Mouse (Mus musculus) limb, embryonic 15.5 days (tissue): ENCODE results near the gene Hoxa11. TPM values are rescaled to one million over a fixed set of nuclear protein-coding genes. Genes with fewer than 3 reads are reported as not detected.
A peak's percentile ranks its signal among the peaks of the same experiment; 100 is the strongest.

Experiments used
- ATAC-seq: fragments of 200-750 bp; cut with Nextera tagmentation; 2 replicates; pipeline ENCODE4 v1.8.0; 2017; ENCODE audit warnings: low read depth, moderate TSS enrichment; ENCODE audit not compliant: insufficient number of reproducible peaks, low FRiP score, low TSS enrichment
- H3K27ac ChIP-seq: fragments of 300-500 bp; sonication (generic); 2 replicates; pipeline ENCODE4 v1.5.1; 2015; ENCODE audit warnings: moderate library complexity, mild to moderate bottlenecking, inconsistent platforms
- H3K27me3 ChIP-seq: fragments of 300-500 bp; sonication (generic); 2 replicates; pipeline ENCODE4 v1.6.1; 2015; ENCODE audit warnings: inconsistent platforms
- H3K36me3 ChIP-seq: fragments of 300-500 bp; sonication (generic); 2 replicates; pipeline ENCODE4 v1.6.1; 2015; ENCODE audit warnings: inconsistent platforms
- H3K4me1 ChIP-seq: fragments of 300-500 bp; sonication (generic); 2 replicates; pipeline ENCODE4 v1.6.1; 2015; ENCODE audit warnings: inconsistent platforms
- H3K4me2 ChIP-seq: fragments of 300-500 bp; sonication (generic); 2 replicates; pipeline ENCODE4 v1.6.1; 2015; ENCODE audit warnings: mild to moderate bottlenecking, inconsistent platforms
- H3K4me3 ChIP-seq: fragments of 300-500 bp; sonication (generic); 2 replicates; pipeline ENCODE4 v1.5.1; 2015; ENCODE audit warnings: mild to moderate bottlenecking, inconsistent platforms
- H3K9ac ChIP-seq: fragments of 300-500 bp; sonication (generic); 2 replicates; pipeline ENCODE4 v1.6.1; 2015; ENCODE audit warnings: inconsistent platforms
- H3K9me3 ChIP-seq: fragments of 300-500 bp; sonication (generic); 2 replicates; pipeline ENCODE4 v1.6.1; 2016; ENCODE audit warnings: inconsistent platforms
- WGBS: fragments of 180-500 bp; shearing (Covaris S2); methylation state at CpG from one replicate; pipeline ENCODE4 v1.1.7; 2015; 5-methylcytosine and 5-hydroxymethylcytosine counted together
- polyA plus RNA-seq: library from polyadenylated mRNA; unstranded; fragments of >200 nt; fragmentation: Nextera tagmentation; extraction: Ambion mirVana; gene quantifications from 2 replicates; pipeline ENCODE4 v1.2.1, GENCODE M21; 2015

Hoxa11 gene
- polyA plus RNA-seq, 1 experiment from 2014 or later = 33.4 TPM

DNA sequence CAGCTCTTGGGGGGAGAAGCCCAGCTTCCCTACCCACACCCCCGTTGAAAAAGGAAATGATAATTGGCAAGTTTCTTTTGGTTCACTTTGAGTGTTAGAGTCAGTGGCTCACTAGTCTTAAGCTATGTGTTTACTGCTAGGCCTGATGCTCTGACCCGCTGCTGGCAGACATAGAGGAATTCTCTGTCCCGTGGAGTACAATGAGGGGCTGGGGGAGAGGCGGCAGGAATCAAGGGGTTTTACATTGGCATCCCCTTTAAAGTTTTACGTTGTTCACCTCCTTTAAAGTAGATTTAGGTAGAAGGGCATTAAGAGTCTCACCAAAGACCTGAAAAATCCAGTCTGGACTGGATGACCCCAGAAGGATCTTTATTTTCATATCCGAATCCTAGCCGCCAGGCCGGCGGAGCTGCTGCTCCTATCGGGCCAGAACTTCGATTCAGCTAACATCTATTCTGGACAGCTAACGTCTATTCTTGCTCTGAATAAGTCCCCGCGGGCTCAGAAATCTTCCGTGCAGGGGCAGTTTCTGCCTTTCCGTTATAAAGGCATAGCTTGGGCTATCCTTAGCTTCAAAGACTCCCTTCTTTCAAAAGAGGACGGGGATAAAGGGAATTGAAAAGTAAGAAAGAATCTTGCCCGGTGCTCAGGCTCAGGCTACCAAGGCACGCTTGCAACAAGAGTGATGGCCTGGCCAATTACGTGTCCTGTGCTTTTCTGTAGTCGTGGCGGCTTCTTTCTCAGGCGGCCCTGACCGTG, 6.6 kb upstream of the Hoxa11 start:
- WGBS = 6% methylated on average over 24 of the region's 24 CpGs
- H3K4me3 ChIP-seq = peak overlapping the region; percentile 39
- peak overlapping the region; percentile 55 for H3K9ac ChIP-seq
- peak overlapping the region; percentile 90 for H3K27ac ChIP-seq
- no peaks in the 10 kb centered on the region for H3K9me3 ChIP-seq
- H3K4me2 ChIP-seq = peak overlapping the region; percentile 56
- peaks cover 15% of the 10 kb centered on the region for H3K4me1 ChIP-seq
- no peaks in the 10 kb centered on the region for H3K36me3 ChIP-seq
- H3K27me3 ChIP-seq = peaks cover 14% of the 10 kb centered on the region
- peak; percentile 35 for ATAC-seq

DNA sequence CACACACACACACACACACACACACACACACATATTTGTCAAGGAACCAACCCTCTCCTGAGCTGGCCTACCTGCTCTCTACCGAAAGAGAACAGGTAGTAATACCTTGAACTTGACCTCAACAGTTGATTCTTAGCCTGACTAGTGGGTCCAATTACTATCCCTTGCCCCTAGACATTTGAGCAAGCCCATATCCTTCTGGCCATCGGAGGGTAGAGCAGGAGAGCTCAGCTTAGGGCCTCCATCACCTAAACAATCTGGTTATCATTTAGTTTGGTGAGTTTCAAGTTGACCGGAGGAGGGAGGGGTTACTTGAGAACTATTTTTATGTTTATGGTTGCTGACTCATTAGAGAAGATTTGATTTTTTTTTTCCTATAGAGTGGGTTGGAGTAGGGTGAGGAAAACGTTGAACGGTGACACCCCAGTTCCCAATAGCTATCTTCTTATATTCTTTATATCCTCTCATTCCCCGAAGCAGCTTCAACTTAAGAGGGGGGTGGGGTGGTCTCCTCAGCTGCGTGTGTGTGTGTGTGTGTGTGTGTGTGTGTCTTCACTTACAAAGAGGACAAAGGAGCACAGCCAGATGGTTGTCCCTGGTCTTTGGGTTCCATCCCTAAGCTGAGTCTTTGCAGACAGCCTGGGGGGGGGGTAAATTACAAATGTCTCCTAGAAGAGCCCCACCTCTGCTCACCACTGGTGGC, 5.7 kb upstream of the Hoxa11 start:
- peaks cover 15% of the 10 kb centered on the region for H3K4me1 ChIP-seq
- peak overlapping the region; percentile 56 for H3K4me2 ChIP-seq
- peak overlapping the region; percentile 10 for H3K9ac ChIP-seq
- no peaks in the 10 kb centered on the region for H3K9me3 ChIP-seq
- H3K4me3 ChIP-seq = peak overlapping the region; percentile 39
- H3K27ac ChIP-seq = peak overlapping the region; percentile 90
- H3K27me3 ChIP-seq = peaks cover 14% of the 10 kb centered on the region
- no peak for ATAC-seq
- H3K36me3 ChIP-seq = no peaks in the 10 kb centered on the region
- 17% methylated on average over 7 of the region's 7 CpGs for WGBS

- no peak for ATAC-seq
- no peaks in the 10 kb centered on the region for H3K36me3 ChIP-seq
- peaks cover 14% of the 10 kb centered on the region for H3K27me3 ChIP-seq
- H3K9me3 ChIP-seq = no peaks in the 10 kb centered on the region
- peak overlapping the region; percentile 64 for H3K4me3 ChIP-seq
- 11% methylated on average over 4 of the region's 4 CpGs for WGBS
- peaks cover 15% of the 10 kb centered on the region for H3K4me1 ChIP-seq
- H3K9ac ChIP-seq = 0 out of 2 replicates have a peak overlapping the region, but pooled peaks have one; percentile 47
- peak overlapping the region; percentile 60 for H3K4me2 ChIP-seq
- peak overlapping the region; percentile 91 for H3K27ac ChIP-seq
These were observed 4.2 kb upstream of the Hoxa11 start for GRCm38 (mm10) chr6:52249826-52250225.

- H3K27me3 ChIP-seq = peaks cover 14% of the 10 kb centered on the region
These were observed 3.8 kb upstream of the Hoxa11 start for GRCm38 (mm10) chr6:52249415-52249738.

GRCm38 (mm10) chr6:52248638-52249414, 3.2 kb upstream of the Hoxa11 start:
- peak overlapping the region; percentile 60 for H3K4me2 ChIP-seq
- peaks cover 17% of the 10 kb centered on the region for H3K4me1 ChIP-seq
- H3K4me3 ChIP-seq = peak overlapping the region; percentile 64
- ATAC-seq = no peak
- H3K9me3 ChIP-seq = no peaks in the 10 kb centered on the region
- peaks cover 14% of the 10 kb centered on the region for H3K27me3 ChIP-seq
- no peaks in the 10 kb centered on the region for H3K36me3 ChIP-seq
- 9% methylated on average over 27 of the region's 27 CpGs for WGBS
- peak overlapping the region; percentile 47 for H3K9ac ChIP-seq
- peak overlapping the region; percentile 91 for H3K27ac ChIP-seq

More at GRCm38 (mm10) chr6:52249415-52249738, 3.8 kb upstream of the Hoxa11 start:
- WGBS = 9% methylated on average over 16 of the region's 16 CpGs
- H3K27ac ChIP-seq = peak overlapping the region; percentile 91
- H3K9ac ChIP-seq = peak overlapping the region; percentile 47; the same call in 1 of the 2 replicates
- H3K4me1 ChIP-seq = peaks cover 15% of the 10 kb centered on the region
- no peaks in the 10 kb centered on the region for H3K36me3 ChIP-seq
- H3K4me2 ChIP-seq = peak overlapping the region; percentile 60
- no peaks in the 10 kb centered on the region for H3K9me3 ChIP-seq
- no peak for ATAC-seq
- H3K4me3 ChIP-seq = peak overlapping the region; percentile 64

DNA sequence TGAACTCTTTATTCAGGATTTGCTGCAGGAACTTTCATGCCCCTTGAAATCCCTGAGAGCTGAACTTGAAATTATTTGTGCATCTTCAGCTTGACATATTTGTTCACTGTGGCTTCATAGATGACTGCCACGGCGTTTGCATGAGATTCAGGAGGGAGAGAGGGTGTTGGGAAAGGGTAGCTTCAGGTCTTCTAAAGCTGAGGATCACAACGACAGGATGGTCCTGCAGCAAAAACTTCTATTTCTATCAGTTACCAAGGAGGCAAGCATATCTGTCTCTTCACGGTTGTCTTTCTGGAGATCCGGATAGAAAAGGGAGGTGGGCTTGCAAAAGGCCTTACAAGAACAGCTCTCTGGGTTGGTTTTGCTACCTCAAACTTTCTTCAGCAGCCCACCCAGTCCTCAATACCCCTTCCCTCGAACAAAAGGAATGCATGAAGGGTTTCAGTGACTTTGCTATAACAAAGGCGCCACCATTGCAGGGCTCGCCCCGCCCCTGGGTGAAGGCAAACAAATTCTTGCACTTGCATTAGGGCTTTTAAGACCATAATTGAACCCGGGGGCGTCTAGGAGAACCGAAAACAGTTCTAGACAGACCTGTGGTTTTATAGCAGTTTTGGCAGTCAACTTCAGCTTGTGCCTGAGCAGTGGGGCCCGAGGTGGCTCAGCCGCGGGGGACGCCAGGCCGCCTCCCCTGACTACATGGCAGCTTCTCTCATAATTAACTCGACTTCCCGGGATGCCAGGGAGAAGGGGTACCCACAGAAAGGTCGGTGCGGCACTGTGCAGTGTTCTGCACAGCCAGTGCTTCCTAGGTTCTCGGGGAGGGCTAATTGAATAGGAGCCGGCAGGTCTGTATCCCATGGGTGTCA, 2.4 kb upstream of the Hoxa11 start:
- WGBS = 7% methylated on average over 23 of the region's 23 CpGs
- Histone ChIP-seq H3K27me3 (peaks cover 13% of the 10 kb centered on the region; the same call in 1 of the 2 replicates), H3K9me3 (no peaks in the 10 kb centered on the region), H3K9ac (peak overlapping the region; percentile 47), H3K4me3 (peak overlapping the region; percentile 64), H3K4me2 (peak overlapping the region; percentile 60), H3K27ac (peak overlapping the region; percentile 91), H3K36me3 (no peaks in the 10 kb centered on the region), H3K4me1 (peaks cover 24% of the 10 kb centered on the region)
- ATAC-seq = no peak

- peaks cover 32% of the 10 kb centered on the region for H3K4me1 ChIP-seq
- no peak for ATAC-seq
- peak overlapping the region; percentile 64 for H3K4me3 ChIP-seq
- peak overlapping the region; percentile 96 for H3K27ac ChIP-seq
- H3K4me2 ChIP-seq = peak overlapping the region; percentile 60
- H3K9me3 ChIP-seq = no peaks in the 10 kb centered on the region
- WGBS = 9% methylated on average over 3 of the region's 3 CpGs
- peak overlapping the region; percentile 89 for H3K9ac ChIP-seq
- H3K36me3 ChIP-seq = no peaks in the 10 kb centered on the region
- 0 out of 2 replicates have a peak, but pooled peaks cover 15% of the 10 kb centered on the region for H3K27me3 ChIP-seq
These were observed 1.3 kb upstream of the Hoxa11 start for GRCm38 (mm10) chr6:52246916-52247315.

- WGBS = 2% methylated on average over 26 of the region's 26 CpGs
- no peaks in the 10 kb centered on the region for H3K9me3 ChIP-seq
- H3K36me3 ChIP-seq = no peaks in the 10 kb centered on the region
- peaks cover 32% of the 10 kb centered on the region for H3K4me1 ChIP-seq
- peak overlapping the region; percentile 64 for H3K4me3 ChIP-seq
- ATAC-seq = no peak
- H3K4me2 ChIP-seq = peak overlapping the region; percentile 60
- peaks cover 14% of the 10 kb centered on the region; the same call in 1 of the 2 replicates for H3K27me3 ChIP-seq
- peak overlapping the region; percentile 89 for H3K9ac ChIP-seq
- H3K27ac ChIP-seq = peak overlapping the region; percentile 96
These were observed 793 bp upstream of the Hoxa11 start for GRCm38 (mm10) chr6:52246403-52246803.

- no peaks in the 10 kb centered on the region for H3K9me3 ChIP-seq
- peak overlapping the region; percentile 96 for H3K27ac ChIP-seq
- H3K9ac ChIP-seq = peak overlapping the region; percentile 89
- H3K4me3 ChIP-seq = peak overlapping the region; percentile 64
- H3K36me3 ChIP-seq = no peaks in the 10 kb centered on the region
- ATAC-seq = peak; percentile 23
- H3K4me1 ChIP-seq = peaks cover 39% of the 10 kb centered on the region
- WGBS = under 1% methylated on average over 64 of the region's 71 CpGs
- peak overlapping the region; percentile 60 for H3K4me2 ChIP-seq
- peaks cover 20% of the 10 kb centered on the region; the same call in 1 of the 2 replicates for H3K27me3 ChIP-seq
These were observed 412 bp downstream of the Hoxa11 start for GRCm38 (mm10) chr6:52245040-52245756.

DNA sequence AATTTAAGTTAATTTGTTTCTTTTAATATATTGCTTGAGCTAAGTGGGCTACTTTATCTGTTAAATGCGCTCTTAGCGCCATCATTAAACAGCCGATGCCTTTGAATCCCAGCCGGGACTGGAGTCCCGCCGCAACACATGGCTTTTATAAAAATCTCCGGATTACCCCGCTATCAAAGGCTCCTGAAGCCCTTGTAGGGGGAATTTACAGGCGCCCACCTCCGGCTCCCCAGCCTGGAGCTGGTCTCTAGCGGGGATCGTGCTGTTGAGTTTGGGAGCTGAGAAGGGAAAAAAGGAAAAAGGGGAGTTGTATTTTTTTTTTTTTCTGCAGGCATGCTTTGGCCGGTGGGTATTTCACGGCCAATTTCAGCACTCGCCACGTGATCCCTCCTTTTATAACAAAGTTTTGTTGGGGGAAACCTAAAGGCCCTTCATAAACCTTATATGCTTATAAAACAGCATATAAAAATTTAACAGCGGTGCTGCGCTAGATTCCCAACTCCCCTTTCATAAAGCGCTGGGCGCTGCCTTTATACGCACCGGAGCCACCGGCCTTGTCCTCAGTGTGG, 1.1 kb downstream of the Hoxa11 start:
- ATAC-seq = no peak
- Histone ChIP-seq H3K4me1 (peaks cover 33% of the 10 kb centered on the region), H3K9me3 (no peaks in the 10 kb centered on the region), H3K27ac (peak overlapping the region; percentile 96), H3K4me2 (peak overlapping the region; percentile 60), H3K9ac (peak overlapping the region; percentile 89), H3K4me3 (peak overlapping the region; percentile 64), H3K27me3 (peaks cover 23% of the 10 kb centered on the region; the same call in 1 of the 2 replicates), H3K36me3 (no peaks in the 10 kb centered on the region)
- under 1% methylated on average over 23 of the region's 23 CpGs for WGBS
